Mouse (Mus musculus): ENCODE data around the gene Htr1d.

The Htr1d gene

GRCm38 (mm10) chr4:136452286-136452685 lies 29.0 kb downstream of the Htr1d start:
- DNase-seq (ENCODE audit: low read depth, low spot score): no peak

GRCm38 (mm10) chr4:136452792-136453191 lies 29.5 kb downstream of the Htr1d start:
- no peak for DNase-seq (ENCODE audit: low read depth, low spot score)

- DNase-seq (ENCODE audit: low read depth, low spot score): peak; percentile 91
Measured at GRCm38 (mm10) chr4:136454850-136455260, 31.5 kb downstream of the Htr1d start.

DNA sequence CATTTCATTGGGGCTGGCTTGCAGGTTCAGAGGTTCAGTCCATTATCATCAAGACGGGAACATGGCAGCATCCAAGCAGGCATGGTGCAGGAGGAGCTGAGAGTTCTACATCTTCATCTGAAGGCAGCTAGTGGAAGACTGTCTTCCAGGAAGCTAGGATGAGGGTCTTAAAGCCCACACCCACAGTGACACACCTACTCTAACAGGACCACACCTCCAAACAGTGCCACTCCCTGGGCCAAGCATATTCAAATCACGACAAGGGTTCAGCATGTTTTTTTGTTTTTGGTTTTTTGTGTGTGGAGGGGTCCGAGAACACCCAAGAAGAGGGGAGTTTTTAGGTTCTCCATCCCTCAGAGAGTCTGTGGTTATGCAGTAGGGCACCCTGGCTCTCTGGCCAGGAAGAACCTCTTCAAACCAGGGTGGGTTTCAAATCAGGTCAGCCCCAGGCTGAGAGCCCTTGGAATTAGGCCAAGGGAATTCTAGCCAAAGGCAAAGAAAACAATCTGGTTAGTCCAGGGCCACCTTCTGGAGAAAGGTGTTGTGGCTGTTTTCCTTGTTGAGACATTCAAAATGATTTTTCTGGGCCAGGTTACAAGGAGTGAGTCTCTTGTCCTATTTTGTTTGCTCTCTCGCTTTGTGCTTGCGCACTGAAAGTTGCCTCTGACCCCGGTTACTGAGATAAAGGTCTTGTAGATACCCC lies 33.3 kb downstream of the Htr1d start:
- no peak for DNase-seq (ENCODE audit: low read depth, low spot score)

DNA sequence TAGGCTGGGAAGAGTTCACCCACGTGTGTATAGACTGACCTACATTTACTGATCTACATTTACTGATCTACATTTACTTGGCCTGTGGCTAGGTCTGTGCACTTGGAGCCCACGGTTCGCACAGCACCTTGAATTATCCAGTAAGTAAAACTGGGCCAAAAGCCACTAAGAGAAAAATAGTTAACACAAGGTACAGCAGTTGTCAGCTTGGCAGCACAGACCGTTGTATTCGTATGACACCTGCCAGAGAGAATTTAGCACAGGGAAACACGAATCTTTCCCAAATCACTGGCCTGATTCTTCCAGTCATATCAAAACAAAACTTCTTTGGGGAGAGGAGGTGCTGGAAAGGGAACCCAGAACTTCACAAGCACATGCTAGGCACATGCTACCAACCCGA lies 35.0 kb downstream of the Htr1d start:
- no peak for DNase-seq (ENCODE audit: low read depth, low spot score)

- no peak for DNase-seq (ENCODE audit: low read depth, low spot score)
Measured at GRCm38 (mm10) chr4:136459210-136459609, 35.9 kb downstream of the Htr1d start.

- no peak for DNase-seq (ENCODE audit: low read depth, low spot score)
Measured at GRCm38 (mm10) chr4:136461206-136461605, 37.9 kb downstream of the Htr1d start.

DNA sequence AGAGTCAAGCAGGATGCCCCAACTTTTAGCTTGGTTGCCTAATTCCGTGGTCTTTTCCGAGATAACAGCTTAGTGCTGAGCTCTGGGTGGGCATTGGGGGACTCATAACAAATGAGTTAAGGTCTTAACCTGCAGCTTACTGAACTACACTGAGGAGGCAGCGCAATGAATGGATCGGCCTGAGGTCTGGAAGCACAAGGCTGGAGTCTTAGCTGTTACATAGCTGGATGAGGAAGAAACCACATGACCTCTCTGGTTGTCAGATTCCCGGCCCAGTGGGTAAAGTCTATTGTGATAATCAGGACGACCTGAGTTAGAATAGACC lies 38.4 kb downstream of the Htr1d start:
- no peak for DNase-seq (ENCODE audit: low read depth, low spot score)

- DNase-seq (ENCODE audit: low read depth, low spot score): peak; percentile 51
Measured at GRCm38 (mm10) chr4:136462086-136462838, 38.9 kb downstream of the Htr1d start, which contains the start of gene 6030445D17Rik. Gene 6030445D17Rik, plus strand, starts transcription at chr4:136462250.

DNA sequence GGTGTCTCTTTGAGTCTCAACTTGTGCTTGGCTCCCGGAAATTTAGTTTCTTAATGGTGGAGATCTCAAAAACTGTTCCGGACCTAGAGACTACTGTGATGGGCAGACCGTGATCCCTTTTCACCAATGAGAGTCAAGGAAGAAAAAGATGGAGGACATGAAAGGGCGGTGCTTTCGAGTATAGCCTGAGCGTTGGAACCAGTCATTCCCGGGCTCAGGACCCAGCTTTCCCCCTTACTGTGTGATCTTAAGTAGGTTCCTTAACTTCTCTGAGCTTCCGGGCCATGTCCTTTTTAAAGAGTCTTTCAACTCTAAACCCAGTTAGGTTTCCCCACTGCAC lies 39.5 kb downstream of the Htr1d start:
- DNase-seq (ENCODE audit: low read depth, low spot score): peak; percentile 58

DNA sequence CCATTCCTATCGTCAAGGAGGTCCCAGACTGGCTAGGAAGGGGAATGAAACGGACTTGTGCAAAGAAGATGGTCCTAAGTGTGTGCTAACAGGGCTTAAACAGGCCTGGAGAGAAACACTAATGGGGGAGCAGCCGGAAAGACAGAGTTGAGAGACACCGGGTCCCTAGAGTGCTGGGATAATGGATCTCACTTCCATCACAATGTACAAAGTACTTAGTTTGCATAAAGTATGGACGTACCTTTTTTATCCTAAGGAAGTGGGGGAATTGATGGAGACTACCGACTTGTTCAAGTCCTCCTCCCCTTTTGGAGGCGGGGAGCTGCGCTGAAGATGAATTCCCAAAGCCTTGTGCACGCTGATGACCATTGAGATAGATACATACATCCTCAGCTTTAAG lies 40.1 kb downstream of the Htr1d start:
- no peak for DNase-seq (ENCODE audit: low read depth, low spot score)

DNA sequence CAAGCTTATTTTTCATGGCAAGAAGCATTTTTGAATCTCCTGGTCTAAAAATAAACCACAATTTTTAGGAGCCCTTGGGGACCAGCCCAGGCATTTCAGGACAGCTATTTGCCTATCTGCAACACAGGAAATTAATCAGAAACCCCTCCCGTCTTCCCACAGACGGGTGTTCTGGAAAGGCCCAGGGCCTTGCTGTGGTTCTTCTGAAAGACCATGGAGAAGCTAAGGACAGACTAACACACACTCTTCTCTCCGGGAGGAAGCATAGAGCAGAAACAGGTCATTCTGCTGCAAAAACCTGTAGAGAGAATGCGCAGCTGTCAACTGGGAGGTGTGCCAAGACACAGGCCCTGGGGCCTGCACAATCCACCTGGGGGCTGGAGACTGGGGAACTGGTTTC lies 42.9 kb downstream of the Htr1d start:
- no peak for DNase-seq (ENCODE audit: low read depth, low spot score)

- no peak for DNase-seq (ENCODE audit: low read depth, low spot score)
Measured at GRCm38 (mm10) chr4:136468553-136469327, 45.4 kb downstream of the Htr1d start.

GRCm38 (mm10) chr4:136469371-136469903 lies 46.1 kb downstream of the Htr1d start, which contains the start of gene Luzp1:
Gene Luzp1, plus strand, starts transcription at chr4:136469761.
- DNase-seq (ENCODE audit: low read depth, low spot score): peak; percentile 90

DNA sequence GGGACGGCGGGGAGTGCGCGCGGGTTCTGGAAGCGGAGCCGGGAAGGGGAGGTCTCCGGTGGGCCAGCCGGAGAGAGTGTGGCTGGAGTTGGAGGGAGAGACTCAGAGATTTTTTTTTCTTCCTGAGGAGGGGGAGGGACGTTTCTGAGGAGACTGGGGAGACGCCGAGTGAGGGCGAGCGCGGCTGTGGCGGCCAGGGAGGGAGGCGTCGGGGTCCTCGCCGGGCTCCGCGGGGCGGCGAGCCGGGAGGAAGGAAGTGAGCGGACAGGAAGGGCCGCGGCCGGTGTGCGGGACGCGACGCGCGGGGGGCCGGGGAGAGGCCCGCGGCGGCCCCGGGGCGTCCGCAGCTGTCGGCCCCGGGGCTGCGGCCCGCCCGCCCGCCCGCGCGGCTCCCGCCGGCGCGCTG lies 46.6 kb downstream of the Htr1d start:
- peak; percentile 70 for DNase-seq (ENCODE audit: low read depth, low spot score)

- peak; percentile 44 for DNase-seq (ENCODE audit: low read depth, low spot score)
Measured at GRCm38 (mm10) chr4:136470347-136471071, 47.2 kb downstream of the Htr1d start.

DNA sequence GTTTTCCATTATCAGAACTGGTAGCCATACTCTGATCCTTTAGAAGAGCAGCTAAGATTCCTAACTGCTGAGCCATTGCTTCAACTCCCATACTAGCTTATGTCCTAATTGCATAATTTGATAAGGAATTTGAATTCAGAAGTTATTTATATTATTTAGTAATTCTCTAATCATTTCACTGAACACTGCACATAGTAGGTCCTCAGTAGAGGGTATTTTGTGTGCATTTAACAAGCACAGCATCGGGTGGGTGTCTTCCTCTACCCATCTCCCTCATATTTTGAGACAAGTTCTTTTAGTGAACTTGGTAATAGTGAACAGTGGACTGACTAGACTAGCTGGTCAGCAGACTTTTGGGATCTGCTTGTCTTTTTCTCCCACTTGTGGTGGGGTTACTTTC lies 53.4 kb downstream of the Htr1d start:
- DNase-seq (ENCODE audit: low read depth, low spot score): no peak

GRCm38 (mm10) chr4:136486549-136486948 lies 63.2 kb downstream of the Htr1d start:
- DNase-seq (ENCODE audit: low read depth, low spot score): no peak
